Comparison of ENCODE assay signal across 8 mouse cellular contexts in the genomic region with DNA sequence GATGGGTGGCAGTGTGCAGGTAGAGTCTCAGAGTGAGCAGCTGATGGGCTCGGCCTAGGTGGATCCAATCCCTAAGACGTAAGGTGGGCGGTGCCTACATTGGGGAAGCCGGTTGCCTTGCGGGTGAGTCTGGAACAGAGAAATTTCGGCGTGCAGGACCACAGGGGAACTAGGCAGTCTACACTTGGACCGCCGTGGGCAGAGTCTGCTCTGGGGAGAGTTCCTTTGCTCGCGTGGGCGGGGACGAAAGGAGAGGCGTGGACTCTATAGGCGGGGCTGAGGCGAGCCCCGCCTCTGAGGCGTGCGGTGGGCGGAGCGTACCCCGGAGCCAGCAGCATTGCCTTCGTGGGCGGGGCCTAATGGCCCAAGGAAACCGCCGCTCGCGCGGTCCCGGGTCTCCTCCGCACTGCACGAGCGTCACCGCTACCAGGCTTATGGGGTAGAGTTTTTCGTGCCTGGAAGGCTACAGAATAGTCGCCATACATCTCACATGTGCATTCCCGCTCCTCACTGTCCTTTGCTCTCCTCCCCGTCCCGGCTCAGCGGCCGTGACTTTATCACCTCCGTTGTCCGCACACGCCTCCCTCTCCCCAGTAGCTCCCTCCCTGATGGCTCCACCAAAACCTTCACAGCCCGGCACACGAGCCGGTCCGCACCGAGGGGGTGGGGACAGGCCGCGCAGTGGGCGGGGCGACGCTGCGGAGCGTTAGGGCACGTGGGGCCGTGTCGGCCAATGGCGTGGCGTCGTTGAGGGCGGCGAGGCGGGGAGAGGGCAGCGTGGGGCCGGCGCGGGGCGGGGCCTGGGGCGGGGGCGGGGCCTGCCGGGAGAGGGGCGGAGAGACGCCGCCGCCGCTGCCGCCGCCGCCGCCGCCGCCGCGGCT. TPM values are rescaled to one million over a fixed set of nuclear protein-coding genes. Genes with fewer than 3 reads are reported as not detected.
A peak's percentile ranks its signal among the peaks of the same experiment; 100 is the strongest.
DNase-seq lines count a peak whose midpoint lies in the region; ATAC-seq and TF ChIP-seq lines count a peak whose summit lies in the region.

A gene (plus strand): TSS at position 831 of the 881 bp plus-strand sequence.

- peak within 1 kb of the TSS; percentile 92 for H3K27ac ChIP-seq in forebrain, embryonic 10.5 days
- H3K27ac ChIP-seq in heart, embryonic 15.5 days, result peak within 1 kb of the TSS; percentile 97
- peak within 1 kb of the TSS; percentile 85 for H3K27ac ChIP-seq in liver, embryonic 14.5 days
- peak within 1 kb of the TSS; percentile 91 for H3K27ac ChIP-seq in neural tube, embryonic 11.5 days (ENCODE audit: low read depth, low read length)
- H3K27ac ChIP-seq in stomach, postnatal 0 days (replicated peaks), result peak within 1 kb of the TSS; percentile 98

- TF ChIP-seq EP300 in liver, embryonic 14.5 days (IDR thresholded peaks at IDR 0.05; ENCODE audit: low read depth), result no peak
- TF ChIP-seq EP300 in stomach, postnatal 0 days (optimal IDR thresholded peaks at IDR 0.05), result no peak

- TF ChIP-seq CTCF in liver, embryonic 14.5 days (IDR thresholded peaks at IDR 0.05; ENCODE audit: low read depth), result no peak
- TF ChIP-seq CTCF in stomach, postnatal 0 days (IDR thresholded peaks at IDR 0.05; ENCODE audit: low read depth), result peak; percentile 3; the same call in 1 of the 2 replicates

- H3K9me3 ChIP-seq in forebrain, embryonic 10.5 days, result no peaks in the 10 kb centered on the region
- no peaks in the 10 kb centered on the region for H3K9me3 ChIP-seq in heart, embryonic 15.5 days (replicated peaks)
- H3K9me3 ChIP-seq in liver, embryonic 14.5 days (ENCODE audit: control insufficient read depth, low read length), result no peaks in the 10 kb centered on the region
- H3K9me3 ChIP-seq in neural tube, embryonic 11.5 days (ENCODE audit: control insufficient read depth, low read length), result no peaks in the 10 kb centered on the region
- H3K9me3 ChIP-seq in stomach, postnatal 0 days (ENCODE audit: control insufficient read depth, low read length), result no peaks in the 10 kb centered on the region

- H3K27me3 ChIP-seq in forebrain, embryonic 10.5 days (ENCODE audit: poor library complexity, severe bottlenecking), result peaks cover 14% of the 10 kb centered on the region
- H3K27me3 ChIP-seq in heart, embryonic 15.5 days, result no peaks in the 10 kb centered on the region
- H3K27me3 ChIP-seq in liver, embryonic 14.5 days (ENCODE audit: control insufficient read depth, insufficient read depth, low read length), result no peaks in the 10 kb centered on the region
- H3K27me3 ChIP-seq in neural tube, embryonic 11.5 days (ENCODE audit: control insufficient read depth, insufficient read depth, low read length), result no peaks in the 10 kb centered on the region
- H3K27me3 ChIP-seq in stomach, postnatal 0 days (ENCODE audit: control insufficient read depth, insufficient read depth, low read length), result no peaks in the 10 kb centered on the region

- under 1% methylated on average over 84 of the region's 86 CpGs for WGBS in forebrain, embryonic 10.5 days
- under 1% methylated on average over 77 of the region's 86 CpGs for WGBS in heart, embryonic 15.5 days
- under 1% methylated on average over 81 of the region's 86 CpGs for WGBS in liver, embryonic 14.5 days (ENCODE audit: insufficient replicate concordance)
- WGBS in neural tube, embryonic 11.5 days, result under 1% methylated on average over 74 of the region's 86 CpGs
- under 1% methylated on average over 64 of the region's 86 CpGs for WGBS in stomach, postnatal 0 days

- peak; percentile 98 for ATAC-seq in heart, embryonic 15.5 days (replicated peaks; ENCODE audit: insufficient number of reproducible peaks, insufficient read depth, low FRiP score, low read depth)
- ATAC-seq in liver, embryonic 14.5 days (ENCODE audit: insufficient read depth), result peak; percentile 94
- ATAC-seq in neural tube, embryonic 11.5 days (ENCODE audit: insufficient read depth, low FRiP score, low TSS enrichment), result peak; percentile 97
- peak; percentile 96 for ATAC-seq in stomach, postnatal 0 days (ENCODE audit: low FRiP score, low TSS enrichment)

- peak within 1 kb of the TSS; percentile 96 for H3K9ac ChIP-seq in heart, embryonic 15.5 days
- H3K9ac ChIP-seq in liver, embryonic 14.5 days (replicated peaks), result peak within 1 kb of the TSS; percentile 78
- H3K9ac ChIP-seq in neural tube, embryonic 11.5 days (ENCODE audit: low read length), result peak within 1 kb of the TSS; percentile 82
- peak within 1 kb of the TSS; percentile 92 for H3K9ac ChIP-seq in stomach, postnatal 0 days (ENCODE audit: low read length)

- peaks cover 30% of the 10 kb centered on the region for H3K4me1 ChIP-seq in forebrain, embryonic 10.5 days
- peaks cover 11% of the 10 kb centered on the region for H3K4me1 ChIP-seq in heart, embryonic 15.5 days (replicated peaks)
- H3K4me1 ChIP-seq in liver, embryonic 14.5 days (replicated peaks; ENCODE audit: control insufficient read depth in 2 of 2, insufficient read depth in 2 of 2, low read length in 1 of 2), result peaks cover 3 to 6% of the 10 kb centered on the region in 2 experiments; a peak in 2 of 4 replicates
- peaks cover 5% of the 10 kb centered on the region; the same call in 1 of the 2 replicates for H3K4me1 ChIP-seq in neural tube, embryonic 11.5 days (ENCODE audit: control insufficient read depth, insufficient read depth, low read length)
- H3K4me1 ChIP-seq in stomach, postnatal 0 days (replicated peaks; ENCODE audit: control insufficient read depth, insufficient read depth), result no peaks in the 10 kb centered on the region

- H3K4me3 ChIP-seq in forebrain, embryonic 10.5 days, result peak within 1 kb of the TSS; percentile 93
- H3K4me3 ChIP-seq in heart, embryonic 15.5 days, result peak within 1 kb of the TSS; percentile 87
- H3K4me3 ChIP-seq in liver, embryonic 14.5 days (ENCODE audit: insufficient read depth in 1 of 2, low read depth in 2 of 2, low read length in 2 of 2), result peak within 1 kb of the TSS; percentile 68 to 87
- peak within 1 kb of the TSS; percentile 86 for H3K4me3 ChIP-seq in neural tube, embryonic 11.5 days (ENCODE audit: low read depth, low read length)
- H3K4me3 ChIP-seq in stomach, postnatal 0 days (ENCODE audit: low read depth, low read length), result peak within 1 kb of the TSS; percentile 85

- H3K36me3 ChIP-seq in forebrain, embryonic 10.5 days (replicated peaks), result 0 out of 2 replicates have a peak, but pooled peaks cover 4% of the 10 kb centered on the region
- H3K36me3 ChIP-seq in heart, embryonic 15.5 days, result no peaks in the 10 kb centered on the region
- H3K36me3 ChIP-seq in liver, embryonic 14.5 days (replicated peaks; ENCODE audit: control insufficient read depth, insufficient read depth, low read depth), result no peaks in the 10 kb centered on the region
- no peaks in the 10 kb centered on the region for H3K36me3 ChIP-seq in neural tube, embryonic 11.5 days (ENCODE audit: control insufficient read depth, insufficient read depth, low read length)
- H3K36me3 ChIP-seq in stomach, postnatal 0 days (ENCODE audit: control insufficient read depth, insufficient read depth, low read length), result no peaks in the 10 kb centered on the region; the same call in 1 of the 2 replicates

- H3K4me2 ChIP-seq in heart, embryonic 15.5 days, result peak within 1 kb of the TSS; percentile 94
- H3K4me2 ChIP-seq in liver, embryonic 14.5 days (ENCODE audit: low read depth), result peak within 1 kb of the TSS; percentile 82
- peak within 1 kb of the TSS; percentile 88 for H3K4me2 ChIP-seq in neural tube, embryonic 11.5 days (ENCODE audit: low read depth)
- peak within 1 kb of the TSS; percentile 86 for H3K4me2 ChIP-seq in stomach, postnatal 0 days (replicated peaks; ENCODE audit: low read depth)

- peak; percentile 89 to 96 for DNase-seq in CD8-positive naive resting alpha-beta T cell, adult 2 months (ENCODE audit: low read depth in 2 of 2, low spot score in 2 of 2)
- DNase-seq in c-Kit-positive CD71-negative TER-119-negative erythroid progenitor cells, embryonic 14.5 days (ENCODE audit: low read depth), result peak; percentile 84
- DNase-seq in forebrain, embryonic 10.5 days (ENCODE audit: extremely low spot score, low spot score), result peak; percentile 93
- DNase-seq in kidney, postnatal 25 days, result peak; percentile 96 to 98
- DNase-seq in liver, embryonic 14.5 days (ENCODE audit: low read depth in 3 of 3, low spot score in 3 of 3), result peak; percentile 79 to 87 (median 84)
- DNase-seq in neural tube, embryonic 11.5 days (ENCODE audit: low spot score), result peak; percentile 97
- DNase-seq in stomach, postnatal 0 days (ENCODE audit: low spot score), result peak; percentile 97

RNA-seq across cellular contexts. Expression of the gene that starts here (rescaled TPM):
- polyA plus RNA-seq in forebrain, embryonic 10.5 days (2016; fragmentation: Nextera tagmentation; extraction: Ambion mirVana), result 135 and 138 TPM in 2 replicates
- 117 and 124 TPM in 2 replicates for polyA plus RNA-seq in heart, embryonic 15.5 days (2015; fragmentation: Nextera tagmentation; extraction: Ambion mirVana)
- polyA plus RNA-seq in liver, embryonic 14.5 days (2012; rRNA removed), result 13.8 and 22.6 TPM in 2 replicates
- polyA plus RNA-seq in liver, embryonic 14.5 days (2014; fragmentation: Nextera tagmentation; extraction: Ambion mirVana), result 70.8 and 75.6 TPM in 2 replicates
- polyA plus RNA-seq in neural tube, embryonic 11.5 days (2014; fragmentation: Nextera tagmentation; extraction: Ambion mirVana), result 164 and 170 TPM in 2 replicates
- polyA plus RNA-seq in stomach, postnatal 0 days (2015; fragmentation: Nextera tagmentation; extraction: Ambion mirVana), result 113 TPM in 2 replicates

Comparison
In these comparisons a context has a peak if more than half of its experiments do, and no peak if none do; other contexts are left out.
1. Peak in every context shown above with its lines: DNase-seq, ATAC-seq, H3K4me3 ChIP-seq and H3K27ac ChIP-seq.